Mouse (Mus musculus) stomach, embryonic 14.5 days (tissue): ENCODE measurements around the gene A930018P22Rik. TPM values are rescaled to one million over a fixed set of nuclear protein-coding genes. Genes with fewer than 3 reads are reported as not detected.

Experiments
- ATAC-seq: fragments of 200-750 bp; cut with Nextera tagmentation; 2 replicates; pipeline ENCODE4 v1.8.0; 2017; ENCODE audit warnings: low read depth, moderate TSS enrichment; ENCODE audit not compliant: insufficient number of reproducible peaks, insufficient read depth, low FRiP score
- H3K27ac ChIP-seq: fragments of 300-500 bp; sonication (generic); 2 replicates; pipeline ENCODE4 v1.5.1; 2014; ENCODE audit warnings: mild to moderate bottlenecking, low read length, moderate library complexity, mixed read lengths
- H3K27me3 ChIP-seq: fragments of 300-500 bp; sonication (generic); 2 replicates; pipeline ENCODE4 v1.6.1; 2014; ENCODE audit warnings: low read length, control low read depth, mixed read lengths; ENCODE audit not compliant: control insufficient read depth, insufficient read depth
- H3K36me3 ChIP-seq: fragments of 300-500 bp; sonication (generic); 2 replicates; pipeline ENCODE4 v1.6.1; 2014; ENCODE audit warnings: mild to moderate bottlenecking, control low read depth, low read length, moderate library complexity, mixed read lengths; ENCODE audit not compliant: control insufficient read depth, insufficient read depth
- H3K4me1 ChIP-seq: fragments of 300-500 bp; sonication (generic); 2 replicates; pipeline ENCODE4 v1.6.1; 2014; ENCODE audit warnings: low read length, control low read depth, mixed read lengths; ENCODE audit not compliant: control insufficient read depth, insufficient read depth
- H3K4me2 ChIP-seq: fragments of 300-500 bp; sonication (generic); replicated peaks from 2 replicates; pipeline ENCODE4 v1.6.1; 2014; ENCODE audit warnings: low read depth, low read length, control low read depth
- H3K4me3 ChIP-seq: fragments of 300-500 bp; sonication (generic); 2 replicates; pipeline ENCODE4 v1.5.1; 2014; ENCODE audit warnings: low read depth, low read length, control low read depth
- H3K9ac ChIP-seq: fragments of 300-500 bp; sonication (generic); replicated peaks from 2 replicates; pipeline ENCODE4 v1.6.1; 2014; ENCODE audit warnings: low read depth, mild to moderate bottlenecking, control low read depth, low read length, moderate library complexity, mixed read lengths
- H3K9me3 ChIP-seq: fragments of 300-500 bp; sonication (generic); 2 replicates; pipeline ENCODE4 v1.6.1; 2016; ENCODE audit warnings: low read depth, low read length, control low read depth; ENCODE audit not compliant: control insufficient read depth
- WGBS: fragments of 180-500 bp; shearing (Covaris S2); extraction: QIAGEN DNeasy Blood & Tissue Kit; methylation state at CpG from one replicate; pipeline ENCODE4 v1.1.7; 2014; 5-methylcytosine and 5-hydroxymethylcytosine counted together
- polyA plus RNA-seq: library from polyadenylated mRNA; unstranded; fragments of >200 nt; fragmentation: Nextera tagmentation; extraction: Ambion mirVana; gene quantifications from 2 replicates; pipeline ENCODE4 v1.2.1, GENCODE M21; 2014

Gene A930018P22Rik
- polyA plus RNA-seq, 1 experiment from 2014 or later: not detected

- no peak overlapping the region for H3K4me3 ChIP-seq
- 46% methylated on average over 8 of the region's 8 CpGs for WGBS
- H3K4me1 ChIP-seq: 0 out of 2 replicates have a peak, but pooled peaks cover 3% of the 10 kb centered on the region
- H3K27ac ChIP-seq: no peak overlapping the region
- H3K9ac ChIP-seq: no peak overlapping the region
- no peaks in the 10 kb centered on the region for H3K9me3 ChIP-seq
- H3K4me2 ChIP-seq: no peak overlapping the region
- no peaks in the 10 kb centered on the region for H3K27me3 ChIP-seq
- no peaks in the 10 kb centered on the region for H3K36me3 ChIP-seq
- peak; percentile 39; the same call in 1 of the 2 replicates for ATAC-seq
Observed at GRCm38 (mm10) chr2:104134150-104135056, 11.8 kb downstream of the A930018P22Rik start.

DNA sequence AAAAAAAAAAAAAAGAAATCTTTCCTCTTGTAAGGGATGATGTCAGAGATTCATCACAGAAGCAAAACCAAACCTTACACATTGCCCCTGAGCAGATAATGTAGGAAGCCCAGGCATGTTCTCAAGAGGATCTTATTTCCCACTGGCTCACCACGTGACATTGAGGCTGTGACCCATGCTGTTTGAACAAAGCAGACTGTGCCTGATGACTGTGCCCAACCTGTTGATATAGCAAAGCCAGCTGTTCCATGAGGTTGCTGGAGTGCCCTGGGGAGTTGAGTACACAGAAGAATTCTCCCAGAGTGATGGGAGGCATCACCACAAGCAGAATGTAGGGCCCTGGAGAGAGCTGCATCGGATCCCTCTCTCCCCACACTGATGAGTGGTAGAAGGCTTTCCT, 13.4 kb downstream of the A930018P22Rik start:
- H3K27me3 ChIP-seq: no peaks in the 10 kb centered on the region
- no peak overlapping the region for H3K4me3 ChIP-seq
- no peaks in the 10 kb centered on the region for H3K36me3 ChIP-seq
- ATAC-seq: no peak; the same call in 1 of the 2 replicates
- H3K9me3 ChIP-seq: no peaks in the 10 kb centered on the region
- 59% methylated on average over 2 of the region's 2 CpGs for WGBS
- H3K9ac ChIP-seq: no peak overlapping the region
- H3K4me1 ChIP-seq: no peaks in the 10 kb centered on the region
- no peak overlapping the region for H3K27ac ChIP-seq
- H3K4me2 ChIP-seq: no peak overlapping the region

DNA sequence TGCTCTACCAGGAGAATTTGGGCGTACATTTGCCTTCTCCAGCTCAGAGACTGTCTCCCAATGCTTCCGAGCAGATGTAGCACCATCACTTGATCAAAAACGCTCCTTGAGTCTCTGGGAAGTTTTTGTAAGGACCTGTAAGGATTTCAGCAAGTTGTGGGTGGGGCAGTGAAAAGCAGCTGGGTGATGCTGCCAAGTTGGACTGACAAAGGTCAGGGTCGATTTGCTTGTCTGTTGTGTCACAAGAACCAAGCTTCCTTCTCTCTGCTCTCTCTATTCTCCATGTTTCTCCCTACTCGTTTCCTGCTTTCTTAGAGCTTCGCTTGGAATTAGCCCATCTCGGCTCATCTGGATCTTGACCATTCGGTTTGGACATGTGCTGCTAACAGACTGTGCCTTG, 19.6 kb downstream of the A930018P22Rik start:
- Histone ChIP-seq H3K36me3 (no peaks in the 10 kb centered on the region), H3K4me3 (no peak overlapping the region), H3K4me1 (no peaks in the 10 kb centered on the region), H3K9me3 (no peaks in the 10 kb centered on the region), H3K9ac (no peak overlapping the region), H3K27ac (no peak overlapping the region), H3K27me3 (no peaks in the 10 kb centered on the region), H3K4me2 (no peak overlapping the region)
- ATAC-seq: no peak
- 91% methylated on average over 8 of the region's 8 CpGs for WGBS

- no peaks in the 10 kb centered on the region for H3K9me3 ChIP-seq
- H3K27ac ChIP-seq: no peak overlapping the region
- H3K4me3 ChIP-seq: no peak overlapping the region
- H3K27me3 ChIP-seq: no peaks in the 10 kb centered on the region
- no peaks in the 10 kb centered on the region for H3K4me1 ChIP-seq
- H3K4me2 ChIP-seq: no peak overlapping the region
- ATAC-seq: no peak
- WGBS: 87% methylated on average over 12 of the region's 12 CpGs
- no peaks in the 10 kb centered on the region for H3K36me3 ChIP-seq
- no peak overlapping the region for H3K9ac ChIP-seq
Observed at GRCm38 (mm10) chr2:104144004-104144403, 21.4 kb downstream of the A930018P22Rik start.

- H3K4me1 ChIP-seq: no peaks in the 10 kb centered on the region
- no peak overlapping the region for H3K4me2 ChIP-seq
- WGBS: 73% methylated on average over 1 of the region's 1 CpGs
- no peaks in the 10 kb centered on the region for H3K9me3 ChIP-seq
- H3K36me3 ChIP-seq: no peaks in the 10 kb centered on the region
- H3K27me3 ChIP-seq: no peaks in the 10 kb centered on the region
- no peak for ATAC-seq
- no peak overlapping the region for H3K27ac ChIP-seq
- H3K9ac ChIP-seq: no peak overlapping the region
- H3K4me3 ChIP-seq: no peak overlapping the region
Observed at GRCm38 (mm10) chr2:104145983-104146382, 23.4 kb downstream of the A930018P22Rik start.

DNA sequence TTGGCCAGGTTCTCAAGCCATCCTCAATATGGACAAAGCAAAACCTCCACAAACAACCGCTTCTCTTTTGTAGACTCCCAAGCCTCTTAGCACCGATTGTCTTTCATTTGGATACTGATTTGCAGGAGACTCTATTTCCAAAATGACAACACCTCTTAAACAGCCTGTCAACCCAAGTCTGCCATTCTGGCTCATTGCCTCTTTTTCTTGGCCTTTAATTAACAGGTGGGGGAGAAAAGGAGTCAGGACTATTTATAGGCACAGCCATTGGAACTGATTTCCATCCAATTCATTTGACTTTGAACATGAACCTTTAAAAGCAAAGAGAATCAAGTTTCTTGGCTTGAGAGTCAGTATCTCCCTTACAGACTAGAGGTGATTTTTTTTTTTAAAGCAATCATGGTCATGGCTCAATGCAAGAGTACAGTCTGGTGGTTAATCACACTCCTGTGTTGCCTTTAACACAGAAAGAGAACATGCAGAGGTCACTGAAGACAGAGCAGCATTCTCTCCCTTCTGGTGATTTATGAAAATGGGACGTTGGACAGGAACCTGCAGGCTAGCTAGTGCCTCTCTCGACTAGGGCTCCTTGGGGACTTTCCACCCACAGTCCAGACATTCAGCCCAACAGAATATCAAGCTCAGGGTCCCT, 25.5 kb downstream of the A930018P22Rik start:
- Histone ChIP-seq H3K9ac (no peak overlapping the region), H3K27ac (no peak overlapping the region), H3K9me3 (no peaks in the 10 kb centered on the region), H3K4me3 (no peak overlapping the region), H3K27me3 (no peaks in the 10 kb centered on the region), H3K36me3 (no peaks in the 10 kb centered on the region), H3K4me1 (no peaks in the 10 kb centered on the region), H3K4me2 (no peak overlapping the region)
- no peak for ATAC-seq
- 70% methylated on average over 4 of the region's 4 CpGs for WGBS

- no peak overlapping the region for H3K4me2 ChIP-seq
- H3K4me1 ChIP-seq: no peaks in the 10 kb centered on the region
- no peak overlapping the region for H3K9ac ChIP-seq
- H3K36me3 ChIP-seq: no peaks in the 10 kb centered on the region
- no peaks in the 10 kb centered on the region for H3K9me3 ChIP-seq
- 84% methylated on average over 6 of the region's 6 CpGs for WGBS
- no peak overlapping the region for H3K4me3 ChIP-seq
- H3K27ac ChIP-seq: no peak overlapping the region
- ATAC-seq: no peak
- H3K27me3 ChIP-seq: no peaks in the 10 kb centered on the region
Observed at GRCm38 (mm10) chr2:104150608-104151397, 28.2 kb downstream of the A930018P22Rik start.

GRCm38 (mm10) chr2:104153345-104153744, 30.8 kb downstream of the A930018P22Rik start:
- no peaks in the 10 kb centered on the region for H3K4me1 ChIP-seq
- no peak overlapping the region for H3K4me2 ChIP-seq
- 86% methylated on average over 4 of the region's 4 CpGs for WGBS
- no peak for ATAC-seq
- no peak overlapping the region for H3K4me3 ChIP-seq
- no peaks in the 10 kb centered on the region for H3K36me3 ChIP-seq
- H3K9me3 ChIP-seq: no peaks in the 10 kb centered on the region
- H3K27me3 ChIP-seq: no peaks in the 10 kb centered on the region
- H3K9ac ChIP-seq: no peak overlapping the region
- no peak overlapping the region for H3K27ac ChIP-seq
